Mouse (Mus musculus): ENCODE results near the gene Naa20. TPM values are rescaled to one million over a fixed set of nuclear protein-coding genes. Genes with fewer than 3 reads are reported as not detected.
A peak's percentile ranks its signal among the peaks of the same experiment; 100 is the strongest.

Gene Naa20
- total RNA-seq (2021), result 10 to 100 TPM; 62.3 to 69.6 TPM
- long read RNA-seq, transcript Naa20-202 (6 exons, 1,142 nt), result major isoform, 99 of 145 reads
- long read RNA-seq, transcript Naa20-201 (6 exons, 1,172 nt), result minor isoform, 16 of 145 reads
- long read RNA-seq, partial matches to known transcripts, result 16 of 145 reads
- long read RNA-seq, other reads (novel, unspliced or antisense), result 14 of 145 reads

GRCm38 (mm10) chr2:145901861-145902260 lies at the start of gene Naa20:
Gene Naa20, plus strand, starts transcription at chr2:145902099.
- DNase-seq (ENCODE audit: low spot score in 2 of 2), result no peak

GRCm38 (mm10) chr2:145855831-145856230 lies 46.1 kb upstream of the Naa20 start:
- DNase-seq (ENCODE audit: low spot score in 2 of 2), result no peak

GRCm38 (mm10) chr2:145857864-145858263 lies 44.0 kb upstream of the Naa20 start:
- DNase-seq (ENCODE audit: low spot score in 2 of 2), result no peak

GRCm38 (mm10) chr2:145859442-145859931 lies 42.4 kb upstream of the Naa20 start:
- peak; percentile 55 to 72 for DNase-seq (ENCODE audit: low spot score in 2 of 2)

- peak; percentile 87 to 91 for DNase-seq (ENCODE audit: low spot score in 2 of 2)
Observed at GRCm38 (mm10) chr2:145859932-145860801, 41.7 kb upstream of the Naa20 start.

- DNase-seq (ENCODE audit: low spot score in 2 of 2), result no peak
Observed at GRCm38 (mm10) chr2:145861193-145862123, 40.4 kb upstream of the Naa20 start.

GRCm38 (mm10) chr2:145862206-145862817 lies 39.6 kb upstream of the Naa20 start:
- DNase-seq (ENCODE audit: low spot score in 2 of 2), result no peak

GRCm38 (mm10) chr2:145865344-145865743 lies 36.6 kb upstream of the Naa20 start:
- no peak for DNase-seq (ENCODE audit: low spot score in 2 of 2)

GRCm38 (mm10) chr2:145866238-145866637 lies 35.7 kb upstream of the Naa20 start:
- no peak for DNase-seq (ENCODE audit: low spot score in 2 of 2)

- no peak for DNase-seq (ENCODE audit: low spot score in 2 of 2)
Observed at GRCm38 (mm10) chr2:145866695-145867449, 35.0 kb upstream of the Naa20 start.

- no peak for DNase-seq (ENCODE audit: low spot score in 2 of 2)
Observed at GRCm38 (mm10) chr2:145871308-145871707, 30.6 kb upstream of the Naa20 start.

GRCm38 (mm10) chr2:145872099-145872498 lies 29.8 kb upstream of the Naa20 start:
- DNase-seq (ENCODE audit: low spot score in 2 of 2), result no peak

- no peak for DNase-seq (ENCODE audit: low spot score in 2 of 2)
Observed at GRCm38 (mm10) chr2:145873953-145874352, 27.9 kb upstream of the Naa20 start.

GRCm38 (mm10) chr2:145874879-145875482 lies 26.9 kb upstream of the Naa20 start:
- DNase-seq (ENCODE audit: low spot score in 2 of 2), result no peak

- DNase-seq (ENCODE audit: low spot score in 2 of 2), result no peak
Observed at GRCm38 (mm10) chr2:145877191-145877590, 24.7 kb upstream of the Naa20 start.

- DNase-seq (ENCODE audit: low spot score in 2 of 2), result no peak
Observed at GRCm38 (mm10) chr2:145880887-145881747, 20.8 kb upstream of the Naa20 start.

GRCm38 (mm10) chr2:145881932-145882331 lies 20.0 kb upstream of the Naa20 start:
- no peak for DNase-seq (ENCODE audit: low spot score in 2 of 2)

GRCm38 (mm10) chr2:145882398-145882797 lies 19.5 kb upstream of the Naa20 start:
- DNase-seq (ENCODE audit: low spot score in 2 of 2), result no peak
